Mouse (Mus musculus) embryonic stem cell, embryonic (primary cell): ENCODE results near the gene Ttll4.

ENCODE experiments used
- CTCF ChIA-PET, 4 experiments: fragments of 300-600 bp in 2 of 4; fragments of 350-600 bp in 2 of 4; sonication (Branson Sonifier 250); formaldehyde crosslinking; loops; one replicate each; lab custom pipeline; 2022; ENCODE audit warnings: inconsistent platforms in 2 of 4; lab: Charles Lee
- POLR2A ChIA-PET, 4 experiments: fragments of 300-600 bp in 2 of 4; fragments of 350-600 bp in 2 of 4; sonication (Branson Sonifier 250); formaldehyde crosslinking; loops; one replicate each; lab custom pipeline; 2022; ENCODE audit warnings: antibody characterized with exemption in 4 of 4, inconsistent platforms in 1 of 4; lab: Charles Lee

Ttll4 gene

DNA sequence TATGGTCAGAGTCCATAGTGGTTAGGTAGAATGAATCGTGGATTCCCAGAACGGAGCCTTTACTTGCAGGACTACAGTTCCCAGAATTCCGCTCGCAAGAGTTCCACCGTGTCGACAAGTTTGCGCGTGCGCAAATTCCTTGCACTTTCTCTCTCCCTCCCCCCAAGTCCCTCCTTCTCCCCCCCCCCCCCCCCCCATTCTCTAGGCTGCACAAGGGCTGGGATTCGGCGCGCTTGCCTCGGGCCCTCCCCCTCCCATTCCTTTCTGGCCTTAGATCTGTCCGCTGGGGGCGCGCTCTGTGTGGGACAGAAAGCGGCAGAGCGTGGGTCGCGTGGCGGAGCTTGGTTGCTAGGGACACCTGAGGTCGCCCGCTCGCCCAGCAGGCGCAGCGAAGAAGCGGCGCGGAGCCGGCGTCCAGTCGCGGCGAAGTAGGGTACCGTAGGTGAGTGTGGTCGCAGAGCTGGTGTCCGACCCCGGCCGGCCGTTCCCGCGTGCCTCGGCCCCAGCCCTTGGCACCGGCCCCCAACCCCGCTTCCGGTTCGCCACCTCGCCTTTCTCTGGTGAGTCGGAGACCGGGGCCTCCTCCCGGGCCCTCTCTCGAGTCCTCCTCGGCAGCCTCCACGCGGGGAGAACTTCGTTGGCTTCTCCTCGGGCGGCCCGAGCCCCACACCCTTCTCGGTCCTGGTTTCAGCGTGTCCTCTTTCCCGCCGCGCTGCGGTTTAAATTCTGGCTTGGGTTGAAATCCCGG is at the start of gene Ttll4:
Gene Ttll4, plus strand, starts transcription at position 298 of the 748 bp plus-strand sequence.
- ChIA-PET CTCF (interaction anchor here in 2 of 4 experiments (0.6 to 1.6 kb wide), 4 partner anchors 10 to 307 kb away, joined by 3 to 9 read pairs (median 5); no protein-coding TSS in a partner anchor), POLR2A (interaction anchor here in 3 of 4 experiments (0.6 to 2.0 kb wide), 13 partner anchors 10 to 155 kb away, joined by 3 to 11 read pairs (median 4); partner anchors contain the start of genes Cyp27a1 (in 2 of the 3), Rnf25 (in 2 of the 3), Stk36 (in 2 of the 3) and Bcs1l (in 1 of the 3))

GRCm38 (mm10) chr1:74624183-74624582 is 37.4 kb upstream of the Ttll4 start:
- ChIA-PET CTCF (no interaction called here), POLR2A (no interaction called here)

GRCm38 (mm10) chr1:74626076-74626475 is 35.5 kb upstream of the Ttll4 start:
- ChIA-PET CTCF (no interaction called here), POLR2A (interaction anchor here in 1 of 4 experiments (1.0 kb wide), 1 partner anchor 69 kb away, joined by 3 read pairs; no protein-coding TSS in a partner anchor)

DNA sequence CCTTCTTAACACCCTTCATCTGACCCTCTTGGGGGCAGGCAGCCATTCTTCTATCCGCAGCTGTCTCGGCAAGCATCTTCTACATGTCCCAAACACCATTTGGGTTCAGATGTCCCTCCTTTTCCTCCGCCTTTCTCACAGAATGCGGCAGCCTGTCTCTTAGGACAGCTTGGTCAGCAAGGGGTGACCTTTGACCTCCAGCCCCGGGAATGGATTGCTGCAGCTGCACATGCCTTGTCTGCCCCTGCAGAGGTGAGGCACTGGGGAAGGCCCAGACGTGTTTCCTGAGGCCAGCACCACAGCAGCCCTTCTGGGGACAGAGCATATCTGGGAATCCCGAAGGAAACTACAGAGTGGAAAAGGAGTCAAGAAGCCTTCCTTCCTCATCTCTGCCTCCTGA is 33.5 kb upstream of the Ttll4 start:
- ChIA-PET CTCF (interaction anchor here in 2 of 4 experiments (0.6 kb wide), 2 partner anchors 179 to 267 kb away, joined by 3 read pairs; no protein-coding TSS in a partner anchor), POLR2A (interaction anchor here in 2 of 4 experiments (0.5 to 0.9 kb wide), 2 partner anchors 9 to 26 kb away, joined by 3 to 4 read pairs; partner anchors contain the start of genes Rnf25 (in 1 of the 2) and Stk36 (in 1 of the 2))

GRCm38 (mm10) chr1:74632734-74633133 is 28.8 kb upstream of the Ttll4 start:
- CTCF ChIA-PET: interaction anchor here in 2 of 4 experiments (0.6 to 2.1 kb wide), 3 partner anchors 11 to 204 kb away, joined by 3 to 7 read pairs (median 5); no protein-coding TSS in a partner anchor
- POLR2A ChIA-PET: interaction anchor here in 2 of 4 experiments (0.6 to 2.0 kb wide), 5 partner anchors 32 to 126 kb away, joined by 3 to 5 read pairs (median 4); no protein-coding TSS in a partner anchor

DNA sequence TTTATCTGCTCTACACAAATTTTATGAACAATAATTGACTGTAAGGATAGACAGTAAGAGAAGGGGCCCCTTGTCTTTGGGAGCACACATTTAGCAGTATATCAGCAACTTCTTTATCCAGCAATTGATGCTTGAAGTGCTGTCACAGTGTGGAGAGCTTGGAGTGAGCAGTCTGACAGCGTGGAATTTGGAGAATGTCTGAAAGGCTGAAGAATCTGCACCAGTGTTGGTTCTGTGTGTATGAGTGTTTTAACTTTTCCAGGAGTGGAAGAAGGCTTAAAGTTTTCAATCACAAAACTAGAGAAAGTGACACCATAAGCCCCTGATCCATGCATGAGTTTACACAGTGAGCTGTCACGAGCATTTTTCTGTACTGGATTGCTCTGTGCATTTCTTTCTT is 18.0 kb upstream of the Ttll4 start:
- POLR2A ChIA-PET: interaction anchor here in 3 of 4 experiments (0.5 to 1.5 kb wide), 6 partner anchors 9 to 608 kb away, joined by 3 to 6 read pairs (median 3); partner anchors contain the start of genes Prkag3 (in 1 of the 3) and Ttll4 (in 1 of the 3)
- CTCF ChIA-PET: interaction anchor here (0.5 to 2.8 kb wide), 21 partner anchors 8 to 1588 kb away, joined by 3 to 14 read pairs (median 4); partner anchors contain the start of genes Fev (in 1 of the 4), Prkag3 (in 1 of the 4) and Ttll4 (in 1 of the 4)

- CTCF ChIA-PET: interaction anchor here (0.5 to 2.8 kb wide), 20 partner anchors 8 to 1589 kb away, joined by 3 to 14 read pairs (median 4); partner anchors contain the start of genes Fev (in 1 of the 4), Prkag3 (in 1 of the 4) and Ttll4 (in 1 of the 4)
- POLR2A ChIA-PET: interaction anchor here in 3 of 4 experiments (0.5 to 1.5 kb wide), 6 partner anchors 10 to 608 kb away, joined by 3 to 6 read pairs (median 3); partner anchors contain the start of genes Prkag3 (in 1 of the 3) and Ttll4 (in 1 of the 3)
Measured at GRCm38 (mm10) chr1:74643926-74644325, 17.6 kb upstream of the Ttll4 start.

DNA sequence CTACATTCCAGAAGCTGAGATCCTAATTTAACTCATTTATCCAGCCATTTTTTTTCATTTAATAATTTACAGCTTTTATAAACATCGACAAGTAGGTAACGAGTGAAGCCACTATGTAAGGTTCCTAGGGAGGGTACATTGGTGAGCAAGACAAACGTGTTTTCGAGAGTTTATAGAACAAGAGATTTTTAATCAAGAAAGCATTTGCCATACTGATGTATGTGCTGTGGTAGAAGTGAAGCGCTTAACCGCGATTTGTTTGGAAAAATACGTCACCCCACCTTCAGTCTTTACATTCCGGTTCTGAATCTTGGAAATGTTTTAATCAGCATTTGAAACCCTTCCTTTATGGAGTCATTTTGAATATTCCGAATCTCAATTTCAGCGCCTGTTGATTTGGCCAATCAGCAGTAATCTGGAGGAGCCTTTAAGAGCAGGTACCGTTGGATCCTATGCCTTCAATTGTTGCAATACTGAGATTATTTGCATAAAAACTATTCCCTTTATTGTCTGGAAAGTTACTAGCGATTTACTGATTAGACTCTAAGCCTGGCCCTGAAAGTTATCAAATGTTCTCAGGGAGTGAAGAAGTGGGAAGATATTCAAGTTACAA is 814 bp downstream of the Ttll4 start:
- POLR2A ChIA-PET: interaction anchor here in 3 of 4 experiments (0.6 to 2.0 kb wide), 12 partner anchors 10 to 156 kb away, joined by 3 to 11 read pairs (median 4); partner anchors contain the start of genes Cyp27a1 (in 2 of the 3), Rnf25 (in 2 of the 3), Stk36 (in 2 of the 3) and Bcs1l (in 1 of the 3)
- CTCF ChIA-PET: interaction anchor here in 2 of 4 experiments (0.6 to 1.6 kb wide), 3 partner anchors 11 to 19 kb away, joined by 3 to 5 read pairs (median 4); no protein-coding TSS in a partner anchor

- POLR2A ChIA-PET: interaction anchor here in 2 of 4 experiments (1.1 to 1.7 kb wide), 5 partner anchors 9 to 20 kb away, joined by 3 to 9 read pairs (median 3); no protein-coding TSS in a partner anchor
Measured at GRCm38 (mm10) chr1:74665153-74665552, 3.6 kb downstream of the Ttll4 start.

GRCm38 (mm10) chr1:74668371-74668770 is 6.8 kb downstream of the Ttll4 start:
- CTCF ChIA-PET: no interaction called here
- POLR2A ChIA-PET: no interaction called here

More at GRCm38 (mm10) chr1:74665153-74665552, 3.6 kb downstream of the Ttll4 start:
- CTCF ChIA-PET: no interaction called here

DNA sequence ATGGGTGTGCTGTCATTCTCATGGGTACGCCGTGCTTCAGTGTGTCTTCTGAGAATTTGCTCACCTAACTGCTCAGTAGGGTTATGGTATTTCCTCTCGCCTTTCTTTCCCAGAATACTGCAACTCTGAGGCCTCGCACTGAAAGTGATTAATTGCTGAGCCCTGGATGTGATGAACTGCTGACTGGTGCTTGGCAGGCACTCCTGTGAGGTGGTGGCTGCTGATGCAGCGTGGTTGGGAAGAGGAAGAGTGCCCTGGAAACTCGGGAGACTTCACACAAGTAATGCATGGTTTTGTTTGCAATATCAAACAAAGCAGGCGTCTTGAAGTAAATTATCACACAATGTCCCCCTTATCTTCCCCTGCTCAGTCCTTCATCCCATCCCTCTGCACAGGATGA is 11.2 kb downstream of the Ttll4 start:
- CTCF ChIA-PET: no interaction called here
- POLR2A ChIA-PET: interaction anchor here in 1 of 4 experiments (2.4 kb wide), 1 partner anchor 14 kb away, joined by 7 read pairs; no protein-coding TSS in a partner anchor

- CTCF ChIA-PET: interaction anchor here in 1 of 4 experiments (0.7 kb wide), 1 partner anchor 34 kb away, joined by 4 read pairs; no protein-coding TSS in a partner anchor
- POLR2A ChIA-PET: interaction anchor here in 3 of 4 experiments (0.6 to 1.7 kb wide), 6 partner anchors 11 to 75 kb away, joined by 3 to 8 read pairs (median 3); partner anchors contain the start of genes Cyp27a1 (in 1 of the 3), Rnf25 (in 1 of the 3) and Stk36 (in 1 of the 3)
Measured at GRCm38 (mm10) chr1:74676863-74677262, 15.3 kb downstream of the Ttll4 start.

DNA sequence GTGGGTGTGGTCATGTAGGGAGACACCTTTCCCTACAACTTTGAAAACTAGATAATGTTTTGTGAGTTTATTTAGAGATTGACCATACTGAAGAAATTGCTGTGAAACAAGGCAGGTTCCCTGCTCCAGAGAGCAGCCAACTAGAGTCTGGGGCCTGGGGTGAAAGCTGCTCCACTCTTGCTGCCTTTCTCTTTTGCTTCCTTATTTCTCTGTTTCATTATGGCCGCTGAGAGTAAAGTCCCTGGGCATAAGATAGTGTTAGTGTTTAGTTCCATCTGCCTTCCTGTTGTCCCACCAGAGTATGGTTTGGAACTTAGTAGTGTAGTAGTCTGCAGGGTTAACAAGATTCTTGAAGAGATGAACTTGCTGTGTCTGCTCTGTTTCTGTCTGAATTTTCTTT is 16.3 kb downstream of the Ttll4 start:
- ChIA-PET CTCF (no interaction called here), POLR2A (no interaction called here)

DNA sequence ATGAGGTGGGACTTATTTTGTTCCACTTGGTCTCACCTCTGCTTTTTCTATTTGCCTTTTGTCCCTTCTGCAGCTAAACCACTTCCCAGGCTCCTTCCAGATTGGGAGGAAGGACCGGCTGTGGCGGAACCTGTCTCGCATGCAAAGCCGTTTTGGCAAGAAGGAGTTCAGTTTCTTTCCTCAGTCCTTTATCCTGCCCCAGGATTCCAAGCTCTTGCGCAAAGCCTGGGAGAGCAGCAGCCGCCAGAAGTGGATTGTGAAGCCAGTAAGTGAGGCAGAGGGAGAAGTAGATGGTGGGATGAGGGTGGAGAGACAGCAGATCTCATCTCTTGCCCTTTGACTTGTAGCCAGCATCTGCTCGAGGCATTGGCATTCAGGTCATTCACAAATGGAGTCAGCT is 25.6 kb downstream of the Ttll4 start:
- ChIA-PET POLR2A (interaction anchor here in 1 of 4 experiments (0.8 to 1.6 kb wide), 4 partner anchors 8 to 65 kb away, joined by 3 to 7 read pairs (median 3); no protein-coding TSS in a partner anchor), CTCF (no interaction called here)

DNA sequence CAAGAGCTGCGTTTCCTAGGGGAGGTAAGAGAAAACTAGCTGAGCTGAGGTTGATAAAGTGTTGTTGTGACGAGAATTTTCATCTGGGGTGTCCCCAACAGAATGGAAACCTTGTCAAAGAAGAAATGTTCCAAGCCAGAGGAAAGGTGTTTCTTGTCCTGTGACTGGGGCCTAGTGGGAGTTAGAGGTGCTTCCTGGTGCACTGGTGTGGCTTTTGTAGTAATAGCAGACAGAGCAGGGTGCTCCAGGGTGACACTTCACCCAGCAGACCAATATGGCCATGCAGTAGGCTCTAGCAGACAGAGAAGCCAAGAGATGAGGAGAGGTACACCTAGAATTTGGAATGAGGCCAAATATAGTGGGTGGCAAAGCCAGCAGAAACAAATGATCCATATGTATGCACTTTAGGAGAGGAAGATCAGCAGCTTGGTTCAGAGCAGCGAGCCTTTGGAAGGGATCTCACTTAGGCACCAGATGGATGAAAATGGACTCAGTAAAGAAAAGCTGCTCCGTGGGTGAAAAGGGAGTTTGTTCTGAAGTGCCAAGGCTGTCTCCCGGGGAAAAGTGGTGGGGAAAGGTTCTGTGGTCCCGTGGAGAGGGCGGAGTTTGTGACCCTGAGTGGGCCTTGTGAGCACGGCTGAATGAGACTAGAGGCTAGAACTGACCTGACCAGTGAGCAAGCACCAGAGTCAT is 32.5 kb downstream of the Ttll4 start:
- CTCF ChIA-PET: no interaction called here
- POLR2A ChIA-PET: interaction anchor here in 1 of 4 experiments (0.9 kb wide), 1 partner anchor 12 kb away, joined by 3 read pairs; no protein-coding TSS in a partner anchor

GRCm38 (mm10) chr1:74695836-74696235 is 34.3 kb downstream of the Ttll4 start:
- ChIA-PET CTCF (no interaction called here), POLR2A (interaction anchor here in 2 of 4 experiments (0.7 to 1.6 kb wide), 8 partner anchors 9 to 45 kb away, joined by 3 to 4 read pairs (median 3); partner anchors contain the start of gene Cyp27a1 (in 1 of the 2))

DNA sequence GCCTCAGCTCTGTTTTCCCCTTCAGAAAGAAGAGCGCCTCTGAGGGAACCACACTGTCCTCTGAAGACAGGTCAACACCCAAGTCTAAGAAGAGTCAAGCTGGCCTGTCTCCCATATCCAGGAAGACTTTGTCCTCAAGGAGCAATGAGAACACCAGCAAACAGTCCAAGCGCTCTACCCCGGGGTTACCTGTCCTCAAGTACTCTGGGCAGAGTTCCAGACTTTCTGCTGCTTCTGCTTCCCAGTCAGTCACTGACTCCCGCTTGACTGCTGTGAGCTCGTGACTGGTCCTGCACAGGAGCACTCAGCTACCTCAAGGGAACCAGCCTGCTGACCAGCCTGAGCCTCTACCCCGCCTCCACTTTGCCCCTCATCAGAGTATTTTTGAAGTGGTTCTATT is 35.9 kb downstream of the Ttll4 start:
- POLR2A ChIA-PET: interaction anchor here in 1 of 4 experiments (1.5 to 1.6 kb wide), 2 partner anchors 9 to 12 kb away, joined by 5 to 6 read pairs; no protein-coding TSS in a partner anchor
- CTCF ChIA-PET: no interaction called here
